Mouse (Mus musculus): ENCODE measurements at regions not wholly inside any gene's neighbourhood (a gene's known extent, or its start where the extent isn't known, plus 50 kb on each side); places are given as distances from the start of the nearest gene placed in this dataset.

DNA sequence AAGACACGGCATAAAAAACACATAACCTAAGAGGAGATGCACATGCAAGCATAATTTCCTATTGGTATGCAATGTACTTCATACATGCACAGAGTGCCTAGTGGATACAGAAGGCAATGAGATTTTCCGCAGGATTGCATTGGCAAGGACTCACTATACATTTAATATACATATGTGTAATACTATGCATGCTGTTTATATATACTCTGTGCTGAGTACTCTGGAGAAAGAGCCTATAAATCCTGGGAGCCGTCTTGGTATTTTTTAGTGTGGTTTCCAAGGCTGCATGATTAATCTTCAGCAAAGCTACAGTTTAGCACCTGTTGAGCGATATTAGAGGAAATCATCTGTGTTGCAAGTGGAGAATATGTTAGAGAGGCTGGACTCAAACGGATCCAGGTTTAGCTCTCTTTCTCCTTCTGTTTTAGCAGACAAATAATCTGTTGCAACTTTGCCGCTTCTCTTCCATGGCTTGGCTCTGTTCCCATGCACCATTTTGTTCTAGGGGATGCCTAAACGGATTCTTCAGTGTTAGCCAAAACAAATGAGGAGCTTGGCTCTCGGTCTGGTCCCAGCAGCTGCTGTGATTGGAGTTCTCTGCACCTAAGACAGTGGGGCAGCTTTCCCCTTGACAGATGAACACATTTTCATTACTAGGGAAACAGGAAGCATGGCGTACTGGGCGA, 459.0 kb downstream of the Sorl1 start:
- no peak overlapping the region for H3K4me2 ChIP-seq (ENCODE audit: low read length)
- H3K27me3 ChIP-seq (ENCODE audit: control insufficient read depth, insufficient read depth, low read length), result no peaks in the 10 kb centered on the region
- H3K9me3 ChIP-seq (ENCODE audit: control insufficient read depth, low read length), result no peaks in the 10 kb centered on the region
- H3K4me1 ChIP-seq (ENCODE audit: control insufficient read depth in 2 of 2, insufficient read depth in 2 of 2, low read length in 2 of 2), result no peaks in the 10 kb centered on the region
- H3K27ac ChIP-seq (replicated peaks in 1 of 2; ENCODE audit: control insufficient read depth in 1 of 2, insufficient read depth in 1 of 2, low read depth in 2 of 2, low read length in 2 of 2), result no peak overlapping the region
- no peaks in the 10 kb centered on the region for H3K36me3 ChIP-seq (ENCODE audit: control insufficient read depth, insufficient read depth, low read length)
- H3K4me3 ChIP-seq (ENCODE audit: control insufficient read depth in 1 of 2, insufficient read depth in 1 of 2, low read depth in 1 of 2, low read length in 2 of 2), result no peak overlapping the region
- 82% methylated on average over 10 of the region's 10 CpGs for WGBS
- no peak for ATAC-seq (ENCODE audit: insufficient number of reproducible peaks, insufficient read depth, low FRiP score, low read depth)
- no peak overlapping the region for H3K9ac ChIP-seq (ENCODE audit: low read length)

GRCm38 (mm10) chr9:41660576-41660975, 463.5 kb downstream of the Sorl1 start:
- H3K9ac ChIP-seq (ENCODE audit: low read length), result no peak overlapping the region
- H3K27me3 ChIP-seq (ENCODE audit: control insufficient read depth, insufficient read depth, low read length), result no peaks in the 10 kb centered on the region
- no peak overlapping the region for H3K4me2 ChIP-seq (ENCODE audit: low read length)
- no peaks in the 10 kb centered on the region for H3K36me3 ChIP-seq (ENCODE audit: control insufficient read depth, insufficient read depth, low read length)
- H3K27ac ChIP-seq (replicated peaks in 1 of 2; ENCODE audit: control insufficient read depth in 1 of 2, insufficient read depth in 1 of 2, low read depth in 2 of 2, low read length in 2 of 2), result no peak overlapping the region
- no peak overlapping the region for H3K4me3 ChIP-seq (ENCODE audit: control insufficient read depth in 1 of 2, insufficient read depth in 1 of 2, low read depth in 1 of 2, low read length in 2 of 2)
- ATAC-seq (ENCODE audit: insufficient number of reproducible peaks, insufficient read depth, low FRiP score, low read depth), result no peak
- 92% methylated on average over 5 of the region's 5 CpGs for WGBS
- H3K4me1 ChIP-seq (ENCODE audit: control insufficient read depth in 2 of 2, insufficient read depth in 2 of 2, low read length in 2 of 2), result peaks cover 0 to 6% of the 10 kb centered on the region in 2 experiments; a peak in 1 of 4 replicates
- H3K9me3 ChIP-seq (ENCODE audit: control insufficient read depth, low read length), result no peaks in the 10 kb centered on the region

DNA sequence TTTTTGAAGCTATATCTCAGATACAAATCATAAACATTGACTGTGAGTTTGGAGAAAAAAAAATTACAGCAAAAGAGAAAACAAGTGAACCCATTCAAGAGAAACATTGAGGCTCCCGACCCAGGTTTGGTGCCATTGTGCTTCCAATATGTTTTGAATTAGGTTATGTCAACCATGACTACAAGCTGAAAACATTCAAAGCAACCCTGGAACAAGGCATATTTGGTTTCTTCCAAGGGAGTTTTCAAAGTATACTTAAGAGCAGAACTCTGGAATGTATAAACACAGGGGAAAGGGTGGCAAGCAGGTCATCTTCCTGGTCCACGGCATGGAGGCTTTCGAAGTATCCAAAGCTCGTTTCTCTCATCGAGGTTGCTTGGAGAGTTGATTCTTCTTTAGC, 464.1 kb downstream of the Sorl1 start:
- WGBS, result 78% methylated on average over 5 of the region's 5 CpGs
- Histone ChIP-seq H3K9ac (ENCODE audit: low read length) (no peak overlapping the region), H3K4me1 (ENCODE audit: control insufficient read depth in 2 of 2, insufficient read depth in 2 of 2, low read length in 2 of 2) (peaks cover 0 to 6% of the 10 kb centered on the region in 2 experiments; a peak in 1 of 4 replicates), H3K4me2 (ENCODE audit: low read length) (no peak overlapping the region), H3K36me3 (ENCODE audit: control insufficient read depth, insufficient read depth, low read length) (no peaks in the 10 kb centered on the region), H3K27me3 (ENCODE audit: control insufficient read depth, insufficient read depth, low read length) (no peaks in the 10 kb centered on the region), H3K4me3 (ENCODE audit: control insufficient read depth in 1 of 2, insufficient read depth in 1 of 2, low read depth in 1 of 2, low read length in 2 of 2) (no peak overlapping the region), H3K9me3 (ENCODE audit: control insufficient read depth, low read length) (no peaks in the 10 kb centered on the region), H3K27ac (replicated peaks in 1 of 2; ENCODE audit: control insufficient read depth in 1 of 2, insufficient read depth in 1 of 2, low read depth in 2 of 2, low read length in 2 of 2) (no peak overlapping the region)
- no peak for ATAC-seq (ENCODE audit: insufficient number of reproducible peaks, insufficient read depth, low FRiP score, low read depth)

DNA sequence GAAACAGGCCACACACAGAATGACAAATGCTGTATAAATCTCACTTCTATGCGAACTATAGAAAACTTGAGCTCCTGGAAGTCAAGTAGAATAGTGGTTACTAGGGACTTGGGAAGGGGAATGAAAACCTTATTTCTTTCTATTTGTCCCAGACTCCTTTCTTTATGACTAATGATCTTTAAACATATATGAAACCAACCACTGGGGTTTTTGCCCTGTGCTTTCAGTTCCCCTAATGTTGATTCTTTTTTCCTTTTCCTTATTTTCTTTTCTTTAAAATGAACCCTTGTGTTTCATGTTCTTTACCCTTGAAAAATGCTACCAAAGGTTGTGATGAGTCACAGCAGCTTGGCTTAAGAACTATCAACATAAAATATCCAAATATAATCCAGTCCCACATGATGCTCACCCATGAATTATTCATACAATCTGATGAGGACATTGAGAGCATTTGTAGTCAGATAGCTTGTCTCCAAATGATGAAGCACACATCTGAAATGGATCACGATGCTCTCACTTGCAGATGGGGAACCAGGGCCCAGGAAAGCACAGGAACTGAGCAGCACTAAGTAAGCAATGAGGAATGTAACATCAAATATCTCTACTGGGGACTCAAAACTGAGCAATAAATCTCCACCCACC, 470.2 kb upstream of the Ubash3b start:
- no peak for ATAC-seq (ENCODE audit: insufficient number of reproducible peaks, insufficient read depth, low FRiP score, low read depth)
- H3K4me3 ChIP-seq (ENCODE audit: control insufficient read depth in 1 of 2, insufficient read depth in 1 of 2, low read depth in 1 of 2, low read length in 2 of 2), result no peak overlapping the region
- no peaks in the 10 kb centered on the region for H3K4me1 ChIP-seq (ENCODE audit: control insufficient read depth in 2 of 2, insufficient read depth in 2 of 2, low read length in 2 of 2)
- H3K36me3 ChIP-seq (ENCODE audit: control insufficient read depth, insufficient read depth, low read length), result no peaks in the 10 kb centered on the region
- no peaks in the 10 kb centered on the region for H3K27me3 ChIP-seq (ENCODE audit: control insufficient read depth, insufficient read depth, low read length)
- H3K27ac ChIP-seq (replicated peaks in 1 of 2; ENCODE audit: control insufficient read depth in 1 of 2, insufficient read depth in 1 of 2, low read depth in 2 of 2, low read length in 2 of 2), result no peak overlapping the region
- 75% methylated on average over 2 of the region's 2 CpGs for WGBS
- H3K9ac ChIP-seq (ENCODE audit: low read length), result no peak overlapping the region
- H3K9me3 ChIP-seq (ENCODE audit: control insufficient read depth, low read length), result no peaks in the 10 kb centered on the region
- H3K4me2 ChIP-seq (ENCODE audit: low read length), result no peak overlapping the region

GRCm38 (mm10) chr9:41621341-41621740, 459.8 kb upstream of the Ubash3b start:
- no peak overlapping the region for H3K9ac ChIP-seq (ENCODE audit: low read length)
- H3K4me2 ChIP-seq (ENCODE audit: low read length), result no peak overlapping the region
- no peak overlapping the region for H3K27ac ChIP-seq (replicated peaks in 1 of 2; ENCODE audit: control insufficient read depth in 1 of 2, insufficient read depth in 1 of 2, low read depth in 2 of 2, low read length in 2 of 2)
- WGBS, result 68% methylated on average over 8 of the region's 8 CpGs
- ATAC-seq (ENCODE audit: insufficient number of reproducible peaks, insufficient read depth, low FRiP score, low read depth), result no peak
- no peaks in the 10 kb centered on the region for H3K27me3 ChIP-seq (ENCODE audit: control insufficient read depth, insufficient read depth, low read length)
- no peaks in the 10 kb centered on the region for H3K4me1 ChIP-seq (ENCODE audit: control insufficient read depth in 2 of 2, insufficient read depth in 2 of 2, low read length in 2 of 2)
- H3K9me3 ChIP-seq (ENCODE audit: control insufficient read depth, low read length), result no peaks in the 10 kb centered on the region
- H3K36me3 ChIP-seq (ENCODE audit: control insufficient read depth, insufficient read depth, low read length), result no peaks in the 10 kb centered on the region
- no peak overlapping the region for H3K4me3 ChIP-seq (ENCODE audit: control insufficient read depth in 1 of 2, insufficient read depth in 1 of 2, low read depth in 1 of 2, low read length in 2 of 2)

DNA sequence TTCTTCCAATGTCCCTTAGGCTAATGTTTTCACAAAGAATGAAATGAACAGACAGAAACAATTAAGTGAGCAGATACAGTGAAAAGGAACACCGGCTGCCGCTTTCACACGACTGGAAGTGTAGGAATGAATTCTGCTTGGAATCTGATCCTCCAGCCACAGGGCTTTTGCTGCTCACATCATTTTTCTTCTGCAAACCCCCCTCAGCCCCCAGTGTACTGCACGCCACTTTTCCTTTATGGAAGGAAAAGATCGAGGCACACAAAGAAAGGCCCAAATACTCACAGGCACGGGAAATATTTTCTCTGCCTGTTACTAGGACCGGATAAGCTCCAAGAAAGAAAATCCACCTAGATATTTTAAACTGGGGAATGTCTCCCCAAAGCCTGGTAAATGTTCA, 452.5 kb upstream of the Ubash3b start:
- Histone ChIP-seq H3K4me1 (ENCODE audit: control insufficient read depth in 2 of 2, insufficient read depth in 2 of 2, low read length in 2 of 2) (peaks cover 5 to 22% of the 10 kb centered on the region in 2 experiments), H3K27ac (replicated peaks in 1 of 2; ENCODE audit: control insufficient read depth in 1 of 2, insufficient read depth in 1 of 2, low read depth in 2 of 2, low read length in 2 of 2) (no peak overlapping the region), H3K4me2 (ENCODE audit: low read length) (no peak overlapping the region), H3K27me3 (ENCODE audit: control insufficient read depth, insufficient read depth, low read length) (no peaks in the 10 kb centered on the region), H3K9ac (ENCODE audit: low read length) (no peak overlapping the region), H3K9me3 (ENCODE audit: control insufficient read depth, low read length) (no peaks in the 10 kb centered on the region), H3K36me3 (ENCODE audit: control insufficient read depth, insufficient read depth, low read length) (no peaks in the 10 kb centered on the region), H3K4me3 (ENCODE audit: control insufficient read depth in 1 of 2, insufficient read depth in 1 of 2, low read depth in 1 of 2, low read length in 2 of 2) (no peak overlapping the region)
- ATAC-seq (ENCODE audit: insufficient number of reproducible peaks, insufficient read depth, low FRiP score, low read depth), result no peak
- 65% methylated on average over 7 of the region's 7 CpGs for WGBS

- H3K27ac ChIP-seq (replicated peaks in 1 of 2; ENCODE audit: control insufficient read depth in 1 of 2, insufficient read depth in 1 of 2, low read depth in 2 of 2, low read length in 2 of 2), result peak overlapping the region in 1 of 2 experiments; percentile 43; a peak in 2 of 4 replicates
- H3K9me3 ChIP-seq (ENCODE audit: control insufficient read depth, low read length), result no peaks in the 10 kb centered on the region
- 70% methylated on average over 14 of the region's 14 CpGs for WGBS
- H3K4me1 ChIP-seq (ENCODE audit: control insufficient read depth in 2 of 2, insufficient read depth in 2 of 2, low read length in 2 of 2), result peaks cover 5 to 22% of the 10 kb centered on the region in 2 experiments
- H3K4me2 ChIP-seq (ENCODE audit: low read length), result peak overlapping the region; percentile 58
- peak overlapping the region in 1 of 2 experiments; percentile 13; a peak in 1 of 4 replicates for H3K4me3 ChIP-seq (ENCODE audit: control insufficient read depth in 1 of 2, insufficient read depth in 1 of 2, low read depth in 1 of 2, low read length in 2 of 2)
- no peaks in the 10 kb centered on the region for H3K36me3 ChIP-seq (ENCODE audit: control insufficient read depth, insufficient read depth, low read length)
- H3K27me3 ChIP-seq (ENCODE audit: control insufficient read depth, insufficient read depth, low read length), result no peaks in the 10 kb centered on the region
- no peak for ATAC-seq (ENCODE audit: insufficient number of reproducible peaks, insufficient read depth, low FRiP score, low read depth)
- no peak overlapping the region; the same call in 1 of the 2 replicates for H3K9ac ChIP-seq (ENCODE audit: low read length)
These were observed 451.5 kb upstream of the Ubash3b start for GRCm38 (mm10) chr9:41612802-41613550.

Data from heart, embryonic 14.5 days (tissue).